In the genomic region with DNA sequence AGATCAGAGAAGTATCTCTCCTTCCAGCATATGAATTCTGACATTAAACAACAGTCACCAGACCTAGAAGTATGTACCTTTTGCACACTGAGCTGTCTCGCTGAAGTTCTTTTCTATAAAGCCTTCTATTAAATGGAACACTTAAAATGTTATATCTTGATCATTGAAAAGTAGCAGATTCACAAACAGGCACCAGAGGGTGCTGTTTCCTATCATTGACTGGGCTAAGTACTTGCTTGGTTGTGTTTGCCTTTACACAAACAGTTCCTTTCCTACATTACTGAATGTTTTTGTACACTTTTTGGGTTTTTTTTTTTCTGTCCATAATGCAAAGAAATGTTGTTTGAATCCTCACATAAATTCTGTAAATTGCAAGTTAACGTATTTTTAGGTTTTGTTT, we compare ENCODE assay signal across 9 mouse cellular contexts. TPM values are rescaled to one million over a fixed set of nuclear protein-coding genes. Genes with fewer than 3 reads are reported as not detected.
DNase-seq lines count a peak whose midpoint lies in the region; ATAC-seq and TF ChIP-seq lines count a peak whose summit lies in the region.
"Had no signal": no experiment of that assay in that cellular context is flagged by ENCODE, and none has a peak within 500 bp of the region (broad histone marks: within the 10 kb centered on the region; RNA-seq: fewer than 3 reads in every experiment).

No protein-coding gene starts in this region.

- no peak for TF ChIP-seq EP300 in heart, adult 2 months (IDR thresholded peaks at IDR 0.05; ENCODE audit: insufficient read depth, low read depth, low read length)

- TF ChIP-seq POLR2A in heart, adult 2 months (IDR thresholded peaks at IDR 0.05; ENCODE audit: insufficient read depth, low read depth, low read length): no peak

- no peak overlapping the region for H3K9ac ChIP-seq in heart, adult 2 months (ENCODE audit: low read depth, low read length)
- H3K9ac ChIP-seq in heart, embryonic 12.5 days: no peak overlapping the region
- H3K9ac ChIP-seq: neural tube, embryonic 13.5 days had no signal

- peak; percentile 90 for TF ChIP-seq CTCF in heart, adult 2 months (IDR thresholded peaks at IDR 0.05)

- H3K4me3 ChIP-seq in heart, adult 2 months: no peak overlapping the region
- H3K4me3 ChIP-seq in heart, embryonic 12.5 days: no peak overlapping the region
- H3K4me3 ChIP-seq: neural tube, embryonic 13.5 days had no signal

- peaks cover 12% of the 10 kb centered on the region for H3K4me1 ChIP-seq in heart, adult 2 months (ENCODE audit: control insufficient read depth, insufficient read depth, low read length)
- H3K4me1 ChIP-seq in heart, embryonic 12.5 days (replicated peaks): peaks cover 35% of the 10 kb centered on the region

- H3K4me2 ChIP-seq in heart, embryonic 12.5 days: no peak overlapping the region
- H3K4me2 ChIP-seq: neural tube, embryonic 13.5 days had no signal

- peaks cover 20% of the 10 kb centered on the region for H3K36me3 ChIP-seq in heart, adult 2 months (ENCODE audit: control insufficient read depth, insufficient read depth, low read length)
- peaks cover 2% of the 10 kb centered on the region; the same call in 1 of the 2 replicates for H3K36me3 ChIP-seq in heart, embryonic 12.5 days

- 72% methylated on average over 2 of the region's 2 CpGs for WGBS in heart, adult 2 months
- whole genome bisulfite sequencing in heart, embryonic 12.5 days: 70% methylated on average over 2 of the region's 2 CpGs

- intact Hi-C loops in heart, adult 2 months (cut with DNase I): loop anchor here (10.0 kb wide), 2 partner anchors 196 to 266 kb away; no protein-coding TSS in a partner anchor

- H3K27ac ChIP-seq in heart, adult 2 months: no peak overlapping the region; the same call in 1 of the 2 replicates
- no peak overlapping the region for H3K27ac ChIP-seq in heart, embryonic 12.5 days (ENCODE audit: poor library complexity, severe bottlenecking)
- H3K27ac ChIP-seq: neural tube, embryonic 13.5 days had no signal

- H3K9me3 ChIP-seq in heart, embryonic 12.5 days (replicated peaks): no peaks in the 10 kb centered on the region
- H3K9me3 ChIP-seq: neural tube, embryonic 13.5 days had no signal

- H3K27me3 ChIP-seq in heart, adult 2 months (ENCODE audit: control insufficient read depth, insufficient read depth, low read length): no peaks in the 10 kb centered on the region
- no peaks in the 10 kb centered on the region for H3K27me3 ChIP-seq in heart, embryonic 12.5 days (replicated peaks)
- H3K27me3 ChIP-seq: neural tube, embryonic 13.5 days had no signal

- ATAC-seq in heart, embryonic 12.5 days (ENCODE audit: insufficient number of reproducible peaks, low FRiP score): no peak

- H3K79me2 ChIP-seq in heart, adult 2 months (replicated peaks; ENCODE audit: control insufficient read depth, insufficient read depth, low read length): peaks cover 4% of the 10 kb centered on the region

- DNase-seq in heart, adult 2 months: no peak
- DNase-seq in spleen, postnatal 36 days (ENCODE audit: low spot score in 2 of 2): peak; percentile 20 to 54
- DNase-seq in spleen, adult 12 weeks (ENCODE audit: low spot score): no peak
- peak; percentile 29 to 69 for DNase-seq in cerebellum, postnatal 25 days
- peak; percentile 78 for DNase-seq in lung, postnatal 36 days
- no peak for DNase-seq in layer of hippocampus, adult 11-12 months (ENCODE audit: low spot score)
- DNase-seq in urinary bladder, postnatal 25 days (ENCODE audit: low spot score): no peak

RNA-seq across cellular contexts. Expression of gene Lims1, which starts 35.9 kb away (rescaled TPM):
- total RNA-seq in heart, adult 2 months (2021): 100 to 1,000 TPM; 144 to 155 TPM
- 25.6 and 64.3 TPM in 2 replicates for polyA plus RNA-seq in heart, adult 2 months (2012; rRNA removed)
- polyA plus RNA-seq in heart, embryonic 12.5 days (2016; fragmentation: Nextera tagmentation; extraction: Ambion mirVana): 160 and 161 TPM in 2 replicates

Comparison
In these comparisons a context has a peak if more than half of its experiments do, and no peak if none do; other contexts are left out.
1. DNase-seq: peak in spleen, postnatal 36 days (2 of 2), cerebellum, postnatal 25 days (2 of 2) and lung, postnatal 36 days (single experiment); none in heart, adult 2 months (0 of 2), spleen, adult 12 weeks (single experiment), layer of hippocampus, adult 11-12 months (single experiment) and urinary bladder, postnatal 25 days (single experiment).